Mouse (Mus musculus): ENCODE results near the gene Fbxo24. TPM values are rescaled to one million over a fixed set of nuclear protein-coding genes. Genes with fewer than 3 reads are reported as not detected.

Gene Fbxo24
- total and polyA plus RNA-seq, 3 experiments = 0.13 to 0.24 TPM; not detected in 1

DNA sequence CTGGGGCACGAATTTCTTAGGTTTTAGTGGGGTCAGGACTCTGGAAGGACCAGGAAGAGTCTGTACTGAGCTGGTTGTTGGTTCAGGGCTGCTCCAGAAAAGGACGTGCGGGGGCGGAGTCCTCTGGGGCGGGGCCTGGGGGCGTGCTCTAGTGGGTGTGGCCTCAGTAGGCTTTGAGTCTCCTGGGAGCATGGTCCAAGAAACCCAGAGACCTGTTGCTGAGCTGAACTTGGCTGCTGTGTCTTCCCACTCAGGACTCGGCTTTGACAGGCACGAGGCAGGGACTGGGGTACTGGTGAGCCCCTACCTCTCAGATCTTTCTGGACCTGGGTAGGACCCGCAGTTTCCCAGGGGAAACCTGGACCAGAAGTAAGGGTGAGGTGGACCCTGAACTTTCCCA lies 59.1 kb downstream of the Fbxo24 start, which contains the start of gene Tfr2:
Gene Tfr2 (plus strand): TSS at position 176 of the 400 bp plus-strand sequence.
- H3K4me3 ChIP-seq (replicated peaks in 1 of 3; ENCODE audit: low read depth in 2 of 3, low read length in 2 of 3, poor library complexity in 1 of 3) = peak within 1 kb of the TSS; percentile 1 to 45 (median 29)
- in situ Hi-C loops (cut with MboI; ENCODE audit: low pct_ligation_motif_present, low pct_unique_long_range_greater_than_20kb, low sequenced_read_pairs) (loop anchor here (5.0 kb wide), 1 partner anchor 37 kb away; the partner anchor contains the start of genes Epo and Gnb2), dilution Hi-C loops (cut with MboI; ENCODE audit: extremely low pct_ligation_motif_present, extremely low pct_unique_long_range_greater_than_20kb, low sequenced_read_pairs) (no loop called here)
- no peak within 1 kb of the TSS for H3K27ac ChIP-seq (ENCODE audit: insufficient read depth, low read depth)
- DNase-seq (ENCODE audit: extremely low read depth) = peak; percentile 80
- H3K79me2 ChIP-seq (replicated peaks; ENCODE audit: control insufficient read depth, extremely low read depth, insufficient read depth, poor library complexity, severe bottlenecking) = no peaks in the 10 kb centered on the region
- peaks cover 2 to 26% of the 10 kb centered on the region in 2 experiments for H3K4me1 ChIP-seq (ENCODE audit: control insufficient read depth in 1 of 2, insufficient read depth in 2 of 2)
- H3K9me3 ChIP-seq (replicated peaks; ENCODE audit: low read length) = no peaks in the 10 kb centered on the region
- peaks cover 10% of the 10 kb centered on the region for H3K27me3 ChIP-seq (replicated peaks)
- no peak within 1 kb of the TSS for H3K9ac ChIP-seq (ENCODE audit: insufficient read depth, low read depth)
- H3K4me2 ChIP-seq (ENCODE audit: insufficient read depth, low read depth, poor library complexity, severe bottlenecking) = peak within 1 kb of the TSS; percentile 70
- H3K36me3 ChIP-seq (replicated peaks in 1 of 2; ENCODE audit: control insufficient read depth in 1 of 2, insufficient read depth in 1 of 2, low read length in 1 of 2) = no peaks in the 10 kb centered on the region
- 0 out of 2 replicates have a peak, but pooled peaks have one; percentile 44 for TF ChIP-seq MAX (IDR thresholded peaks at IDR 0.05; ENCODE audit: low read length)
- no peak for TF ChIP-seq MEF2A (IDR thresholded peaks at IDR 0.05; ENCODE audit: borderline replicate concordance, low read depth, low read length)
- 0 out of 2 replicates have a peak, but pooled peaks have one; percentile 44 for TF ChIP-seq NELFE (IDR thresholded peaks at IDR 0.05; ENCODE audit: low read depth, low read length)
- TF ChIP-seq TCF12 (IDR thresholded peaks at IDR 0.05; ENCODE audit: low read depth, low read length) = peak; percentile 17; the same call in 1 of the 2 replicates
- no peak for TF ChIP-seq NRF1 (IDR thresholded peaks at IDR 0.05; ENCODE audit: low read depth, low read length)
- peak; percentile 49 for TF ChIP-seq POLR2A (IDR thresholded peaks at IDR 0.05; ENCODE audit: low read depth, low read length)
- no peak for TF ChIP-seq CTCF (conservative IDR thresholded peaks at IDR 0.05 in 1 of 2, IDR thresholded peaks at IDR 0.05 in 1 of 2; ENCODE audit: low read depth in 2 of 2, low read length in 2 of 2)
- TF ChIP-seq MAZ (IDR thresholded peaks at IDR 0.05; ENCODE audit: low read depth, low read length) = no peak
- no peak for TF ChIP-seq IRF4 (IDR thresholded peaks at IDR 0.05; ENCODE audit: low read depth, low read length)
- no peak for TF ChIP-seq USF1 (IDR thresholded peaks at IDR 0.05; ENCODE audit: low read depth, low read length)

DNA sequence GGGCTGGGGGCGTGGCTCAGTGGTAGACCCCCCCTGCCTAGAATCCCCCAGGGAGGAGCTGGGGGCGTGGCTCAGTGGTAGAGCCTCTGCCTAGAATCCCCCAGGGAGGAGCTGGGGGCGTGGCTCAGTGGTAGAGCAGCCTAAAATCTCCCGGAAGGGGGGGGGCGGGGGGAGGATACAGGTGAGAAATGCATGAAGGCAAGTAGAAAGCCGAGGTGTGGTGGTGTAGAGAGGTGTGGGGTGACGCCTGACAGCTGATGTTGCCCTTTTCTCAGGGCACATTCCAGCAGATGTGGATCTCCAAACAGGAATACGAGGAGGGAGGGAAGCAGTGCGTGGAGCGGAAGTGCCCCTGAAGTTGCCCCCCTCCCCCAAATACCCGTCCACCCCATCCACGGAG lies 59.8 kb downstream of the Fbxo24 start:
- Histone ChIP-seq H3K4me2 (ENCODE audit: insufficient read depth, low read depth, poor library complexity, severe bottlenecking) (peak overlapping the region; percentile 70), H3K27me3 (replicated peaks) (peaks cover 6% of the 10 kb centered on the region), H3K4me1 (ENCODE audit: control insufficient read depth in 1 of 2, insufficient read depth in 2 of 2) (peaks cover 2 to 26% of the 10 kb centered on the region in 2 experiments), H3K36me3 (replicated peaks in 1 of 2; ENCODE audit: control insufficient read depth in 1 of 2, insufficient read depth in 1 of 2, low read length in 1 of 2) (no peaks in the 10 kb centered on the region), H3K4me3 (replicated peaks in 1 of 3; ENCODE audit: low read depth in 2 of 3, low read length in 2 of 3, poor library complexity in 1 of 3) (peak overlapping the region; percentile 1 to 45 (median 29)), H3K27ac (ENCODE audit: insufficient read depth, low read depth) (no peak overlapping the region), H3K79me2 (replicated peaks; ENCODE audit: control insufficient read depth, extremely low read depth, insufficient read depth, poor library complexity, severe bottlenecking) (no peaks in the 10 kb centered on the region), H3K9me3 (replicated peaks; ENCODE audit: low read length) (no peaks in the 10 kb centered on the region), H3K9ac (ENCODE audit: insufficient read depth, low read depth) (no peak overlapping the region)
- peak; percentile 54 for DNase-seq (ENCODE audit: extremely low read depth)
- no peak for TF ChIP-seq MYC (IDR thresholded peaks at IDR 0.05; ENCODE audit: low read depth, low read length)
- dilution Hi-C loops (cut with MboI; ENCODE audit: extremely low pct_ligation_motif_present, extremely low pct_unique_long_range_greater_than_20kb, low sequenced_read_pairs) (no loop called here), in situ Hi-C loops (cut with MboI; ENCODE audit: low pct_ligation_motif_present, low pct_unique_long_range_greater_than_20kb, low sequenced_read_pairs) (loop anchor here (5.0 kb wide), 1 partner anchor 37 kb away; the partner anchor contains the start of genes Epo and Gnb2)

DNA sequence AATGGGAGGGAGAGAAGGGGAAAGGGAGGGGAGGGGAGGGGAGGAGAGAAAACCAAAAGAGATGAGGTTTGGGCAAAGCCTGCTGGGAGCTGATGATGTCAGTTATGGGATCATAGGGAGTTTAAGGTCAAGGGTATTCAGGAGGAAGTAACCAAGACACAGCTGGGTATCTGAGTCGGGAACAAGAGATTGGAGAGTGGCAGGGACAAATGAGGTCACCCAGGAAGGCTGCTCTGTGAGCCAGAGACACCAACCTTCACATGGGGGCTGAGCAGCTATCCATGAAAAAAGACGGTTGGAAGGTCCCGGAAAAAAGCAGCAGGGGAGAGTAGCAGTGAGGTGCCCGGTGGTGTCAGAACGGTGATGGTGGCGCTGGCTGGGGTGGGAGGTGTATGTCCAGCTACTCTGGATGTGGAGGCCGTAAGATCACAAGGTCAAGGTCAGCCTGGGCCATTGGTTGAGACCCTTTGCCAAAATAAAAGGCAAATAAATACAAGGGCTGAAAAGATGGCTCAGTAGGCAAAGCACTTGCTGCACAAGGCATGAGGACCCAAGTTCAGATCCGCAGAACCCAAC lies 60.5 kb downstream of the Fbxo24 start:
- no peak overlapping the region for H3K4me3 ChIP-seq (replicated peaks in 1 of 3; ENCODE audit: low read depth in 2 of 3, low read length in 2 of 3, poor library complexity in 1 of 3)
- H3K9me3 ChIP-seq (replicated peaks; ENCODE audit: low read length) = no peaks in the 10 kb centered on the region
- no peaks in the 10 kb centered on the region for H3K36me3 ChIP-seq (replicated peaks in 1 of 2; ENCODE audit: control insufficient read depth in 1 of 2, insufficient read depth in 1 of 2, low read length in 1 of 2)
- dilution Hi-C loops (cut with MboI; ENCODE audit: extremely low pct_ligation_motif_present, extremely low pct_unique_long_range_greater_than_20kb, low sequenced_read_pairs) = no loop called here
- DNase-seq (ENCODE audit: extremely low read depth) = no peak
- no peak overlapping the region for H3K4me2 ChIP-seq (ENCODE audit: insufficient read depth, low read depth, poor library complexity, severe bottlenecking)
- peaks cover 4% of the 10 kb centered on the region for H3K27me3 ChIP-seq (replicated peaks)
- H3K9ac ChIP-seq (ENCODE audit: insufficient read depth, low read depth) = no peak overlapping the region
- H3K79me2 ChIP-seq (replicated peaks; ENCODE audit: control insufficient read depth, extremely low read depth, insufficient read depth, poor library complexity, severe bottlenecking) = no peaks in the 10 kb centered on the region
- peaks cover 2 to 26% of the 10 kb centered on the region in 2 experiments for H3K4me1 ChIP-seq (ENCODE audit: control insufficient read depth in 1 of 2, insufficient read depth in 2 of 2)
- H3K27ac ChIP-seq (ENCODE audit: insufficient read depth, low read depth) = no peak overlapping the region
- in situ Hi-C loops (cut with MboI; ENCODE audit: low pct_ligation_motif_present, low pct_unique_long_range_greater_than_20kb, low sequenced_read_pairs) = loop anchor here (5.0 kb wide), 1 partner anchor 36 kb away; the partner anchor contains the start of genes Epo and Gnb2
- no peak for TF ChIP-seq MXI1 (IDR thresholded peaks at IDR 0.05; ENCODE audit: low read depth, low read length)
- TF ChIP-seq MAFK (IDR thresholded peaks at IDR 0.05; ENCODE audit: insufficient replicate concordance, low read length) = no peak
- TF ChIP-seq GABPA (IDR thresholded peaks at IDR 0.05; ENCODE audit: insufficient replicate concordance, low read depth, low read length) = no peak
- no peak for TF ChIP-seq TBP (conservative IDR thresholded peaks at IDR 0.05; ENCODE audit: low read depth, low read length)
- no peak for TF ChIP-seq ELF1 (IDR thresholded peaks at IDR 0.05; ENCODE audit: low read depth, low read length)
- TF ChIP-seq NRF1 (IDR thresholded peaks at IDR 0.05; ENCODE audit: low read depth, low read length) = no peak
- TF ChIP-seq USF1 (IDR thresholded peaks at IDR 0.05; ENCODE audit: low read depth, low read length) = no peak
- TF ChIP-seq PAX5 (IDR thresholded peaks at IDR 0.05; ENCODE audit: low read length) = no peak
- TF ChIP-seq MYC (IDR thresholded peaks at IDR 0.05; ENCODE audit: low read depth, low read length) = no peak
- TF ChIP-seq MAZ (IDR thresholded peaks at IDR 0.05; ENCODE audit: low read depth, low read length) = no peak
- TF ChIP-seq CHD1 (IDR thresholded peaks at IDR 0.05; ENCODE audit: low read depth, low read length) = no peak
- no peak for TF ChIP-seq BHLHE40 (IDR thresholded peaks at IDR 0.05; ENCODE audit: low read depth, low read length)
- TF ChIP-seq ZNF384 (IDR thresholded peaks at IDR 0.05; ENCODE audit: low read depth, low read length) = no peak
- no peak for TF ChIP-seq CTCF (conservative IDR thresholded peaks at IDR 0.05 in 1 of 2, IDR thresholded peaks at IDR 0.05 in 1 of 2; ENCODE audit: low read depth in 2 of 2, low read length in 2 of 2)
- no peak for TF ChIP-seq NELFE (IDR thresholded peaks at IDR 0.05; ENCODE audit: low read depth, low read length)
- no peak for TF ChIP-seq SMC3 (IDR thresholded peaks at IDR 0.05; ENCODE audit: low read depth, low read length)
- TF ChIP-seq CHD2 (IDR thresholded peaks at IDR 0.05; ENCODE audit: low read length) = no peak
- no peak for TF ChIP-seq E2F4 (IDR thresholded peaks at IDR 0.05; ENCODE audit: insufficient replicate concordance, low read depth, low read length)
- no peak for TF ChIP-seq UBTF (IDR thresholded peaks at IDR 0.05; ENCODE audit: low read depth, low read length)

All from CH12.LX (cell line).